Mouse (Mus musculus): ENCODE data around the gene Mgat4e.

Gene Mgat4e

DNA sequence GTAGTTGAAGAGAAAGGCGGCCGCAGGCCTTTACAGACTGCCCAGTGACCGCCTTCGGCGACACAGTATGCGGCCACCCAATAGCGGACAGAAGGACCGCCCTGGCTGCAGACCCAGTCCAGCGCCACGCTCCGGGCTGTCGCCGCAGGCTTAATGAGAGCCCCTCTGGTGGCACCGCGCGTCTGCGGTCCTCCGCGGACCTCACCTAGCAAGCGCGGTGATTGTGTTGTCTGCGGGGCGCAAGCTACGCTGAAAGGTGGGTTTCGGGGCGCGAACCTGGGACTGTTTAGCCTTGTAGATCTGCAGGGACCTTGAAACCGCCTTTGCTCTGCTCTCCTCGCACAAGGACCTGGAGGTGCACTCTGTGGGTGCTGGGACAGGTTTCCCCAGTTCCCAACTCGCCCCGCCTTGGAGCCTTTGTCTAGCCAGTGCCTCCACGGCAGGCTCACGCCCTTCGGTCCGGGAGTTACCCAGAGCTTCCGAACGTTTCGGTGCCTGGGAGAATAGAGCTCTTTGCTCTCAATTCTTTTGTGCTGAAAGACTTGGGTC lies 36.1 kb downstream of the Mgat4e start:
- in situ Hi-C loops (cut with MseI, MboI) = no loop called here

DNA sequence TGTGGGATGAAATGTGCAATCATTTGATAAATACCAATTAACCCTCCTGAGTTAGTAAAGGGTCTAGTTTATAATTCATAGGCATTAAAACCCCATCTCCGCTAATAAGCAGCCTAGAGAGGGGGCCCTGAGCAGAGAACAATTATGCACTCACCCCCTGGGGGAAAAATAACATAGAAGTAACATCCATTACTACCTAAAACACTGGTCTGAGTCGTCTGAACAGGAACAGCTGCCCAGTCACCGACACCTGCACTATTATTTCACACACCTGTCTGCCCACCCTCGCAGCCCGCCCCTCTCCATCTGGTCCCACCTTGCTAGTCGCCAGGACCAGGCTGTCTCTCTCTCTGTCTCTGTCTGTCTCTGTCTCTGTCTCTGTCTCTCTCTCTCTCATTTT lies 36.9 kb downstream of the Mgat4e start:
- in situ Hi-C loops (cut with MseI, MboI) = no loop called here

DNA sequence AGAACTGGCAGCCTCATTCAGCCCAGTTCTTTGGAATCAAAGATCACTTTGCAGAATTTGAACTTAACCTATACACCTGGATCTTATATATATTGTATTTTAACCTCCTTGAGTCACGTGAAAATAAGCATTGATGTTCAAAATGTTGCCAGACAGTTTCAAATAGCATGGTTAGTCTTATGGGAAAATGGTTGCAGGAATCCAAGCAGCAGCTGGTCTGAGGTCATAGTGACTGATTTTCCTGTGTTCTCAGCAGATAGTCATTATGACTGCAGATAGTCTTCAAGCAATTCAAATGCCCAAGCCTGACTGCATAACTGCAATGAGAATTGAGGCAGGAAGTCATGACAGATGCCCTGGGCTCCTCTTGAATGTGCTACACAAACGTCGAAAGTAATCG lies 37.3 kb downstream of the Mgat4e start:
- in situ Hi-C loops (cut with MseI, MboI) = no loop called here

DNA sequence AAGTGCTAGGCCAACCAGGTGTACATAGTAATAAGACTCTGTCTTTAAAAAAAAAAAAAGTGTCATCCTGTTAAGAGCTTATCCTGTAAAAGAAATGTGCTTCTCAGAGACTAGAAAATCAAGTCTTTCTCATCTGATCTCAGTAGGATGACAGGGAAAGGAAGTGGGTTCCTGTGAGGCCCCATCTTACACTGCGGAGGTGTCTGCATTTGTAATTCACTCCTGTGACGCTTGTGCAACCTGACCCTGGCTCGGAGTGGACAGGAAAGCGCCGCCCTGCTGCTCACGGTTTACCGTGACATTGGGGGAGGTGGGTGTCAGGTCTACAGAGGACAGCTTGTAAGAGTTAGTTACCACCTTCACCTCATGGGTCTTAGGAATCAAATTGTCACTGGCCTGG lies 39.5 kb downstream of the Mgat4e start:
- in situ Hi-C loops (cut with MseI, MboI) = no loop called here

DNA sequence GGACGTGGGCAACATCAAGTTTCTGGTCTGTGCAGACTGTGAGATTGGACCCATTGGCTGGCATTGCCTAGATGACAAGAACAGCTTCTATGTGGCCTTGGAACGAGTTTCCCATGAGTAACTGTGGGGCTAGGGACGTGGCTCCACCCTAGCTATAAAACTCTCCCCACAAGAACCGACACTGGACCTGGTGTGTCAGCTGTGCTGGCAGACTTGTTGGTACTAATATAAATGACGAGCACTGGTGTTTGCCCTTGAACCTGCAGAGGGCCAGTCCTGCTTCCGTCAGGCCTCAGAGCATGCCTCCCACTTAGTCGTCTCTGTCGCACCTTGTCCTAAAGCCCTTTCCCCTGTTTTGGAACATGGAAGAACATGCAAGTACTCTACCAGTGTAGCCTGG lies 43.3 kb downstream of the Mgat4e start:
- in situ Hi-C loops (cut with MseI, MboI) = no loop called here

DNA sequence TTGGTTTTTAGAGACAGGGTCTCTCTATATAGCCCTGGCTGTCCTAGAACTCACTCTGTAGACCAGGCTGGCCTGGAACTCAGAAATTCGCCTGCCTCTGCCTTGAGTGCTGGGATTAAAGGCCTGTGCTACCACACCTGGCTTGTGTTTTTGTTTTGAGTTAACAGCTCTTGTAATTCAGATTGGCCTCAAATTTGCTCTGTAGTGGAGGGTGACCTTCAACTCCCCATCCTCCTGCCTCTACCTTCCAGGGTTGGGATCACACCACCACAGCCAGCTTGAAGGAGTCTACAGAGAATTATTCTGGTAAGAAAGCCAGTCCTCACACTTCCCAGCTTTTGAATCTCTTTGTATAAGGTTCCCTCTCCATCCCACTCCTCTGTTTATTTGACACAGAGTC lies 48.6 kb downstream of the Mgat4e start:
- in situ Hi-C loops (cut with MseI, MboI) = no loop called here

DNA sequence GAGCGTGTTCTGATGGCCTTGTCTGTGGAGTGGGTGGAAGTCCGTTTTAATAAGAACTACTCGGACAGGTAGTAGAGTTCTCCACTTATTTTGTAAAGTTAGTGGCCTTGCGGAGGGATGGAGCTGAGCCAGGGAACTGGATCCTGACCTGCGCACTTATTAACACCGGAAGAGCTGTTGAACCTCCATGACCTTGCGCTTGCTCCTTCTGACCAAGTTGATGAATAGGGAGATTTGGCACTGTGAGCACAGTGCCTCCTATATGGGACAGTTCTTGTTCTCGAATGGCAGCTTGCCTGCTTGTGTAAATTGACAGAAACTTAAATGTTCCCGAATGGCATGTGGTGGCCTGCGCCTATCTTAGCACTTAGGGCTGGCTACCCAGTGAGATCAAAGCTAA lies 53.5 kb downstream of the Mgat4e start:
- in situ Hi-C loops (cut with MseI, MboI) = no loop called here

DNA sequence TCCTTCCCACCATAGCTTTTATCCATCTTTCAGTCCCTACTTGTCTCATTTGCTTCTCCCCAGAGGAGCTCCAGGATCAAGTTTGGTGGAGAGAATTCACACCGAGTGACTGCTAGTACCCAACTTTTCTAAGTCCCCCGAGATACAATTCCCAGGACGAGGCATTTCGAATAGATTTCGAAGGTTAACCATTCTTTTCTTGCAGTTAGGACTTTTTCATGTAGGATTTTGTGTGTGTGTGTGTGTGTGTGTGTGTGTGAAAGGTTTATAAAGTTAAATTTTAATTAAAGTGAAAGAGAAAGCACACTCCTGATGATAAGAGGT lies 54.3 kb downstream of the Mgat4e start:
- in situ Hi-C loops (cut with MseI, MboI) = no loop called here

DNA sequence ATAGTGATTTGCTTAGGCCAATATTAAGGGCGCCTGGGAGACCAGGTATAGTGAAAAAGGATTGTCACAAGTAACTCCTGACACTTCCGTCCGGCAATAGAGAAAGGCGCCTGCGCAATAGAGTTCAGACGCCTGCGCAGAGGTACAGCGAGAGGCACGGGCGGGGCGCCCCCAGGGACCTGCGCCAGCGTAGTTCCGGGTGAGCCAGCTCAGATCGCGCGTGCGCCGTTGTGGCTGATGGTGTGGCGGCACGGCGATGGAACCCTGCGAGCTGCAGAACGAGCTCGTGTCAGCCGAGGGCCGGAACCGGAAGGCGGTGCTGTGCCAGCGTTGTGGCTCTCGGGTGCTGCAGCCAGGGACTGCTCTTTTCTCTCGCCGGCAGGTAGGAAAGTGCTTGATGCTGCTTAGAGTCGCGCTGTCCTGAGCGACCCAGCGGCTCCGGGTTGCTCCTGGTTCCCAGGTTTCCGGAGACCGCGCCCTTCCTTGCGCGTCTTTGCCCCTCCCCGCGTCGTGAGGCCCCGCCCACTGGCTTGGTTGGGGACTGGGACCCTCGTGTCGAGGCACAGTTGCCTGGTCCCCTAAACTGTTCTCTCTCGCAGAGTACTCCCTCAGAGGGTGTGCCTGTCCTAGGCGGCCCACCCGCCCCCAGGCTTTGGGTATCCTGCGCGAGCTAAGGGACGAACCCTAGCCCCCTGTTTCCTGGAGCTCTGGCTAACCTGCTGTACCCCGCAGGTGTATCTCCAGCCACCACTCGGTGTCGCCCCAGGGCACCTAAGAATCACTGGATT lies 54.9 kb downstream of the Mgat4e start, which contains the start of gene Rabif:
Gene Rabif (plus strand): TSS at position 221 of the 788 bp plus-strand sequence.
- in situ Hi-C loops (cut with MseI, MboI) = no loop called here

DNA sequence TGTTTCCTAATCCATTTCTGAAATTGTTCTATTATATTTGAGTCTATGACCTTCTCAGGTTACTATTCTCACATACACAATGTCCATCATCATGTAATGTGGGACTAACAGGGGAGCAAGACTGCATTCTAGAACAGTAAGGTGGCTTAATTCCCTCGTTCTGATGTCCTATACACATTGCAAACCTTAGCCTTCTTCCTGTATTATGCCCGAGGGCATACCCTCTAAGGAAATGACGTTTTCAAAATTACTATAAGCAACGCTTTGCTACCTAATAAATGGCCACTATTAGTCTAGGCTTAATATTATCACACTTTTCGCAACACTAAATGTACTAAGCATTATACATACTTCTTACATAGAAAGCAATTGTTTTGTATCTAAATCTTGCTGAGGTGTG lies 55.5 kb downstream of the Mgat4e start:
- in situ Hi-C loops (cut with MseI, MboI) = no loop called here

DNA sequence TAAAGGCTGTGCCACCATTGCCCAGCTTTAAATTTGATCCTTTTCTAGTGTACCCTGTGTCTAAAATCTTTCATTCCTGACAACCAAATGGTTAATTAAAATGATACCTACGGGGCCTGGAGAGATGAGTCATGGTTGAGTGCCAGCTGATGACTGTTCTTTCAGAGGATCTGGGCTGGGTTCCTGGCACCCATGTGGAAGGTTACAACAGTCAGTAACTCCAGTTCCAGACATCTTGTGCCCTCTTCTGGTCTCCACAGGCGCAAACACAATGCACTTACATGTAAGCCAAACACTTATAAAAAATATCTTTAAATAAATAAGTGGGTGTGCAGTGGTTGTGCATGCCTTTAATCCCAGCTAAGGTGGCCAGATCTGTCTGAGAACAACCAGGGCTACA lies 56.0 kb downstream of the Mgat4e start:
- in situ Hi-C loops (cut with MseI, MboI) = no loop called here

DNA sequence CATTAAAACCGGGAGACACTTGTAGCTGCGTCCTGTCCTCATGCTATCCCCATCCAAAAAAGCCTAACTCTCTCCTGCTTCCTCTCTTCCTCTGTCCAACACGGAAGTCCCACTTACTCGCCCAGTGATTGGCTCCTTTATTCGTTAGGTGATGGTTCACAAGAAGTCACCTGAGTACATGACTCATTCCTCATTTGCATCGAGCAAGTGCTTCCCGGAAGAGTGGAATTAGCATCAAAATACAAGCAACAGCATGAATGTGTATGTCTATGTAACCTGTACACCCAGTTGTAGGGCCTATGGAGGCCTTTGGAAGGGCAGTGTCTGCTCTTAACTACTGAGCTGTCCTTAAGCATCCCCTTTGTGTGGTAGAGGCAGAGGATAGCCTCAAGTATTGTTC lies 57.2 kb downstream of the Mgat4e start:
- in situ Hi-C loops (cut with MseI, MboI) = no loop called here

Data from mouse trophoblast stem cell (cell line).